Mouse (Mus musculus) bone marrow, adult 2 months (tissue): Measurements from ENCODE around the gene Rilp.

Source experiments
- CTCF ChIP-seq: fragments of 200-500 bp; IDR thresholded peaks from 2 replicates; pipeline ENCODE4 v1.5.1; 2011; ENCODE audit warnings: low read length, control low read depth; ENCODE audit not compliant: control insufficient read depth, insufficient read depth
- POLR2A ChIP-seq: fragments of 200-500 bp; IDR thresholded peaks from 2 replicates; pipeline ENCODE4 v1.6.1; 2011; ENCODE audit warnings: low read depth, mild to moderate bottlenecking, control low read depth, low read length, borderline replicate concordance; ENCODE audit not compliant: control insufficient read depth

GRCm38 (mm10) chr11:75535106-75535795 is 25.4 kb downstream of the Rilp start:
- TF ChIP-seq CTCF (no peak), POLR2A (no peak)
